Mouse (Mus musculus) limb, embryonic 14.5 days (tissue): Measurements from ENCODE around the gene Arid2. TPM values are rescaled to one million over a fixed set of nuclear protein-coding genes. Genes with fewer than 3 reads are reported as not detected.
A peak's percentile ranks its signal among the peaks of the same experiment; 100 is the strongest.

Experiments
- ATAC-seq: fragments of 200-750 bp; cut with Nextera tagmentation; 2 replicates; pipeline ENCODE4 v1.8.0; 2017; ENCODE audit warnings: low read depth, moderate number of reproducible peaks, moderate TSS enrichment; ENCODE audit not compliant: low FRiP score
- DNase-seq: peaks from one replicate; pipeline ENCODE4 v3.0.0-alpha.2; 2015; ENCODE audit warnings: low spot score
- H3K27ac ChIP-seq: fragments of 300-500 bp; sonication (generic); replicated peaks from 2 replicates; pipeline ENCODE4 v1.5.1; 2014; ENCODE audit warnings: low read depth, mild to moderate bottlenecking, low read length, moderate library complexity, mixed read lengths
- H3K27me3 ChIP-seq: fragments of 300-500 bp; sonication (generic); 2 replicates; pipeline ENCODE4 v1.6.1; 2014; ENCODE audit warnings: low read length, mixed read lengths; ENCODE audit not compliant: control insufficient read depth, insufficient read depth
- H3K36me3 ChIP-seq: fragments of 300-500 bp; sonication (generic); 2 replicates; pipeline ENCODE4 v1.6.1; 2014; ENCODE audit warnings: mild to moderate bottlenecking, low read length, moderate library complexity, mixed read lengths; ENCODE audit not compliant: control insufficient read depth, insufficient read depth
- H3K4me1 ChIP-seq: fragments of 300-500 bp; sonication (generic); 2 replicates; pipeline ENCODE4 v1.6.1; 2014; ENCODE audit warnings: antibody characterized with exemption, low read length, mixed read lengths; ENCODE audit not compliant: control insufficient read depth, insufficient read depth
- H3K4me2 ChIP-seq: fragments of 300-500 bp; sonication (generic); replicated peaks from 2 replicates; pipeline ENCODE4 v1.6.1; 2014; ENCODE audit warnings: low read depth, mild to moderate bottlenecking, low read length, moderate library complexity; ENCODE audit not compliant: severe bottlenecking
- H3K4me3 ChIP-seq: fragments of 300-500 bp; sonication (generic); replicated peaks from 2 replicates; pipeline ENCODE4 v1.5.1; 2014; ENCODE audit warnings: low read length
- H3K9ac ChIP-seq: fragments of 300-500 bp; sonication (generic); 2 replicates; pipeline ENCODE4 v1.6.1; 2014; ENCODE audit warnings: mild to moderate bottlenecking, low read depth, low read length, moderate library complexity; ENCODE audit not compliant: severe bottlenecking
- H3K9me3 ChIP-seq: fragments of 300-500 bp; sonication (generic); 2 replicates; pipeline ENCODE4 v1.6.1; 2016; ENCODE audit warnings: low read length; ENCODE audit not compliant: control insufficient read depth
- POLR2A ChIP-seq: fragments of 200-500 bp; IDR thresholded peaks from 2 replicates; pipeline ENCODE4 v1.8.0; 2012; ENCODE audit warnings: inconsistent platforms, mild to moderate bottlenecking, moderate library complexity, borderline replicate concordance; ENCODE audit not compliant: insufficient read depth, insufficient read length; ENCODE audit errors: extremely low read depth
- WGBS: fragments of 180-500 bp; shearing (Covaris S2); extraction: QIAGEN DNeasy Blood & Tissue Kit; methylation state at CpG from one replicate; pipeline ENCODE4 v1.1.7; 2014; 5-methylcytosine and 5-hydroxymethylcytosine counted together
- polyA plus RNA-seq, 2 experiments: library from polyadenylated mRNA; depleted of rRNA in 1 of 2; stranded (reverse) in 1 of 2; unstranded in 1 of 2; fragments of >200 nt; fragmentation: Nextera tagmentation in 1 of 2; extraction: Ambion mirVana in 1 of 2; gene quantifications; 2 replicates each; pipeline versions ENCODE4 v1.2.1 to v1.2.3; 2012 to 2014

Gene Arid2
- polyA plus RNA-seq, 2 experiments: 28.7 to 30.9 TPM

DNA sequence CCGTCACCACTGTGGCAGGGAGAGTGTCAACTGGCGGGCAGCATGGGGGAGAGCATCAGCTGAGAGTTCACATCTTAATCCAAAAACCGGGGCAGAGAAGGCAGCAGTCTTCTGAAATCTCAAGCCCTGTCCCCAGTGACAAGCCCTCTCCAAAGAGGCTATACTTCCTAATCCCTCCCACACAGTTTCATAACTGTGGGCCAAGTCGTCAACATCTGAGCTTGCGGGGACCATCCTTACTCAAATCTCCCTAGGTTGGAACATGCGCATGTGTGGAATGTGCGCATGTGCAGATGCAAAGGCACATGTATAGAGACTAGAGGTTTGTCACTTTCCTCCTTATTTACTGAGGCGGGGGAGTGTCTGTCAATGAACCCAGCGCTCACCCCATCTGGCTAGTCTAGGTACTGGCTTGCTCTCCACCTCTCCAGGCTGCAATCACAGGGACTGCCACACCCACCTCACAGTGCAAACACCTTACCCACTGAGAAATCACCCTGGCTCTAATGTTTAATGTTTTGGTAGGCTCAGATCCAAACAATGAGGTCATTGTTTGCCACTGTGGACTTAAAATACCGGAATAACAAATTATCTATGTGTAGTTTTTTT, 16.9 kb upstream of the Arid2 start:
- WGBS: 89% methylated on average over 10 of the region's 10 CpGs
- peaks cover 12% of the 10 kb centered on the region for H3K9me3 ChIP-seq
- H3K9ac ChIP-seq: no peak overlapping the region
- no peak overlapping the region for H3K4me2 ChIP-seq
- TF ChIP-seq POLR2A: no peak
- H3K4me3 ChIP-seq: no peak overlapping the region
- H3K27me3 ChIP-seq: no peaks in the 10 kb centered on the region
- peaks cover 36% of the 10 kb centered on the region for H3K36me3 ChIP-seq
- H3K4me1 ChIP-seq: peaks cover 5% of the 10 kb centered on the region; the same call in 1 of the 2 replicates
- no peak overlapping the region for H3K27ac ChIP-seq
- DNase-seq (no peak), ATAC-seq (no peak)

DNA sequence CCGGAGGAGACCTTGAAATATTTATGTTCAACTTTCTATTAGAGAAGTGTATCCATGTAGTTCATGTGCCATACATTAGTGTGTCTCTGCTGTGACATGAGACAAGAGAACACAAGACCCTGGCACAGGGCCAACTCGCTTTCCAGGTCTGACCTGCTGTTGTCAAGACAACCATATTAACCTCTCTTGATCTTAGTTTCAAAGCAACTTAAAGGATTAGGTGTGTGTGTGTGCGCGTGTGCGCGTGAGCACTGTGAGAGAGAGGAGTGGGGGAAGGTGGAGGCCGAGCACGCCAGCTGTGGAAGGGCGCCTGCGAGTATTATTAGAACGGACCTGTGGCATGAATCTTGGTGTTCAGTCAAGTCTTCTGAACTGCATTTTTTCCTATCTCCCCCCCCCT, 15.0 kb upstream of the Arid2 start:
- H3K36me3 ChIP-seq: peaks cover 38% of the 10 kb centered on the region
- 80% methylated on average over 11 of the region's 11 CpGs for WGBS
- no peak for DNase-seq
- no peak for TF ChIP-seq POLR2A
- H3K4me3 ChIP-seq: no peak overlapping the region
- H3K9ac ChIP-seq: no peak overlapping the region
- 0 out of 2 replicates have a peak, but pooled peaks have one; percentile 31 for ATAC-seq
- H3K4me1 ChIP-seq: peaks cover 5% of the 10 kb centered on the region; the same call in 1 of the 2 replicates
- H3K27me3 ChIP-seq: no peaks in the 10 kb centered on the region
- H3K4me2 ChIP-seq: no peak overlapping the region
- H3K9me3 ChIP-seq: peaks cover 4% of the 10 kb centered on the region
- no peak overlapping the region for H3K27ac ChIP-seq

GRCm38 (mm10) chr15:96274341-96274740, 13.0 kb upstream of the Arid2 start:
- no peak overlapping the region for H3K9ac ChIP-seq
- H3K4me1 ChIP-seq: peaks cover 5% of the 10 kb centered on the region; the same call in 1 of the 2 replicates
- no peaks in the 10 kb centered on the region for H3K9me3 ChIP-seq
- 89% methylated on average over 2 of the region's 2 CpGs for WGBS
- no peak overlapping the region for H3K4me2 ChIP-seq
- ATAC-seq (no peak), DNase-seq (no peak)
- H3K27ac ChIP-seq: no peak overlapping the region
- no peak overlapping the region for H3K4me3 ChIP-seq
- peaks cover 51% of the 10 kb centered on the region for H3K36me3 ChIP-seq
- H3K27me3 ChIP-seq: no peaks in the 10 kb centered on the region
- TF ChIP-seq POLR2A: no peak

- no peak for TF ChIP-seq POLR2A
Measured at GRCm38 (mm10) chr15:96275198-96275597, 12.1 kb upstream of the Arid2 start.

DNA sequence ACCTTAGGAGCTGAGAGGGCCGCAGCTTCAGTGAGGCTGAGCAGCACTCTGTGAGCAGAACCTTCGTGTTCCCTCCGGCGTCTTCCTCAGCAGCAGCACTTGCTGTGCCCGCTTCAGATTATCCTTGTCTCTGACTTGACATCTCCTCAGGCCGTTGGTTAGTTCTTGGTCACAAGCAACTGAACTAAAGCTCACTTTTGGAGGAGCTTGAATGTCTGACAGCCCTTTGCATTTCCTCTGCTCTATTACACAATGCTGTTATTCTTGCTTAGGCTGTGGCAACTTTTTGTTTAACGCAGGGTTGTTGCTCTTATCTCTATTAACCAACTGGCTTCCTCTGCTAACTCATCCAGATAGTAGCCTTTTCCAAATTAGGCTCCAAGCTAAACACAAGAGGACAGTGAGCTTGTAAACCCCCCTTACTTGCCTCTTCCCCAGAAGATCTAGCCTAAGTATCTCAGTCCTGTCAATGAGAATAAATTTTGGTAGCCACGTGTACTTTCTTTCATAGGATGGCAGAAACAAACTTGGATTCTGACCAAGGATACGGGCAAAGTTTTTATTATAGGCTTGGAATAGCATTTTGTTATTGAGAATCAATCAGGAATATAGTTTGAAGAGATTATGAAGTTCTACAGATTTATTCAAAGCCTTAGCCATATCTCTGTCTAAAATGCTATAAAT, 11.4 kb upstream of the Arid2 start:
- peaks cover 61% of the 10 kb centered on the region for H3K36me3 ChIP-seq
- no peaks in the 10 kb centered on the region for H3K27me3 ChIP-seq
- H3K9me3 ChIP-seq: no peaks in the 10 kb centered on the region
- no peak for ATAC-seq
- no peak overlapping the region for H3K9ac ChIP-seq
- H3K4me2 ChIP-seq: no peak overlapping the region
- TF ChIP-seq POLR2A: no peak
- peaks cover 5% of the 10 kb centered on the region; the same call in 1 of the 2 replicates for H3K4me1 ChIP-seq
- DNase-seq: no peak
- WGBS: 95% methylated on average over 9 of the region's 9 CpGs
- H3K4me3 ChIP-seq: no peak overlapping the region
- no peak overlapping the region for H3K27ac ChIP-seq

More at GRCm38 (mm10) chr15:96275198-96275597, 12.1 kb upstream of the Arid2 start:
- Histone ChIP-seq H3K4me1 (peaks cover 5% of the 10 kb centered on the region; the same call in 1 of the 2 replicates), H3K4me2 (no peak overlapping the region), H3K27me3 (no peaks in the 10 kb centered on the region), H3K4me3 (no peak overlapping the region), H3K9me3 (no peaks in the 10 kb centered on the region), H3K36me3 (peaks cover 57% of the 10 kb centered on the region), H3K9ac (no peak overlapping the region), H3K27ac (no peak overlapping the region)
- ATAC-seq (no peak), DNase-seq (no peak)
- 84% methylated on average over 2 of the region's 2 CpGs for WGBS
